Mouse (Mus musculus): ENCODE data around the gene Mical1. TPM values are rescaled to one million over a fixed set of nuclear protein-coding genes. Genes with fewer than 3 reads are reported as not detected.

The Mical1 gene
- polyA plus RNA-seq, 1 experiment from 2014 or later = 70.9 TPM

DNA sequence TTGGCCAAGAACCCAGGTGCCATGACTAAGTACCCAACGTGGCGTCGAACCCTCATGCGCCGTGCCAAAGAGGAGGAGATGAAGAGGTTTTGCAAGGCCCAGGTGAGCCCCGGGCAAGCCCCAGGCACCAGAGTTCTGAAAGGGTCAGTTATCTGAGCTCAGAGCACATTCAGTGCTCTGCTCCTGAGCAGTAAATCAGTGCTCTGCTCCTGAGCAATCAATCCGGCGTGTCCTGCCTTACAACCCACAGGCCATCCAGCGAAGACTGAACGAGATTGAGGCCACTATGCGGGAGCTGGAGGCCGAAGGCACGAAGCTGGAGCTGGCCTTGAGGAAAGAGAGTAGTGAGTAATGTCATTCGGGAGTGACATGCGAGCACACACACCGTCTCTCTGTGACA lies 9.7 kb downstream of the Mical1 start:
- Histone ChIP-seq H3K4me1 (replicated peaks; ENCODE audit: control insufficient read depth, insufficient read depth, low read length) (peaks cover 17% of the 10 kb centered on the region), H3K36me3 (ENCODE audit: control insufficient read depth, insufficient read depth, low read length) (peaks cover 33% of the 10 kb centered on the region), H3K4me3 (ENCODE audit: low read length) (no peak overlapping the region), H3K9ac (ENCODE audit: low read length) (no peak overlapping the region), H3K9me3 (ENCODE audit: control insufficient read depth, low read length) (no peaks in the 10 kb centered on the region), H3K27ac (ENCODE audit: low read length) (no peak overlapping the region), H3K4me2 (ENCODE audit: low read depth, low read length) (no peak overlapping the region), H3K27me3 (ENCODE audit: control insufficient read depth, insufficient read depth, low read depth, low read length) (no peaks in the 10 kb centered on the region)
- 91% methylated on average over 16 of the region's 16 CpGs for WGBS
- ATAC-seq (ENCODE audit: low read depth) = no peak

DNA sequence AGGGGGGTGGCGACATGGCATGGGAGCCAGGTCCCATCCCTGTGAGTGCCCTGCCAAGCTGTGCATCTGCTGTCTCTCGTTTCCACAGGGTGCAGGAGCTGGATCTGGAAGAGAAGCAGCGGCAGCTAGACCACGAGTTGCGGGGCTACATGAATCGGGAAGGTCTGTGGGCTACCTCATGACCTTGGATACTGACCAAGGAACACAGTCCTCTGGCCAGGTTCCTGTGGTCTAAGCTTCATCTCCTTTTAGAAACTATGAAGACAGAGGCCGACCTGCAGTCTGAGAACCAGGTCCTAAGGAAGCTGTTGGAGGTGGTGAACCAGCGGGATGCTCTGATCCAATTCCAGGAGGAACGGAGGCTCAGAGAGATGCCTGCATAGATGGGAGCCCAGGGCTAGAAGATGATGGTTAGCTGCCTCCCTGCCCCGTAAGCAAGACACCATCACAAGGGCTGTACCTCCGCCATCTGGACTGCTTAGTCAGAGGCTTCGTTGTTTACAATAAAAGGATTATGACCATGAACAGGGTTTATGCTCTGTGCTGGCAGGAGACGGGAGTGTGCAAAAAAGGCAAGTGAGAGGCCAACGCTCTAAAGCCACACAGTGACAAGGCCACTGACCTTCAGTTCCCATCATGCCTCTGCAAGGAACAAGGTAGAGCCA lies 10.5 kb downstream of the Mical1 start:
- H3K9me3 ChIP-seq (ENCODE audit: control insufficient read depth, low read length) = no peaks in the 10 kb centered on the region
- H3K4me3 ChIP-seq (ENCODE audit: low read length) = no peak overlapping the region
- no peaks in the 10 kb centered on the region for H3K27me3 ChIP-seq (ENCODE audit: control insufficient read depth, insufficient read depth, low read depth, low read length)
- no peak for ATAC-seq (ENCODE audit: low read depth)
- no peak overlapping the region for H3K27ac ChIP-seq (ENCODE audit: low read length)
- H3K36me3 ChIP-seq (ENCODE audit: control insufficient read depth, insufficient read depth, low read length) = peaks cover 33% of the 10 kb centered on the region
- no peak overlapping the region for H3K4me2 ChIP-seq (ENCODE audit: low read depth, low read length)
- H3K4me1 ChIP-seq (replicated peaks; ENCODE audit: control insufficient read depth, insufficient read depth, low read length) = peaks cover 17% of the 10 kb centered on the region
- H3K9ac ChIP-seq (ENCODE audit: low read length) = no peak overlapping the region
- 78% methylated on average over 14 of the region's 14 CpGs for WGBS

DNA sequence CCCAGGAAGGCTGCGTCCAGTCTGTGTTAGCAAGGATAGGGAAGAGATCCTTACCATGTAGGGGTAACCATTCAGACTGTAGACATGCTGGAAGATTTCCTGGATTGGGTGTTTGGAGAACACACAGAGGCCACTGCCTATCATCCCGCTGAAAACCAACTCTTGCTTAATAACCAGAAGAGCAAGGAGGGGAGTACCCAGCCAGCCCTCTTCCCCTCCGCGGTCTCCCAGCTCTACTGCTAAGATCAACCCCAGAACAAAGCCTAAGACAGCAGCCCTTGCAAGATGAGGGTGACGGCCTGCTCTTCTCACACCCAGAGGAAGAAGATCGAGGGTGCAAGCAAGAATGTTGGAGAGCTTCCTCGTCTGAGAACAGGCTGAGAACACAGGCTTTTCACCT lies 12.8 kb downstream of the Mical1 start:
- peak overlapping the region; percentile 100 for H3K4me2 ChIP-seq (ENCODE audit: low read depth, low read length)
- peak overlapping the region; percentile 82 for H3K9ac ChIP-seq (ENCODE audit: low read length)
- H3K4me1 ChIP-seq (replicated peaks; ENCODE audit: control insufficient read depth, insufficient read depth, low read length) = peaks cover 17% of the 10 kb centered on the region
- peak overlapping the region; percentile 88; the same call in 1 of the 2 replicates for H3K27ac ChIP-seq (ENCODE audit: low read length)
- H3K27me3 ChIP-seq (ENCODE audit: control insufficient read depth, insufficient read depth, low read depth, low read length) = no peaks in the 10 kb centered on the region
- H3K4me3 ChIP-seq (ENCODE audit: low read length) = peak overlapping the region; percentile 77
- peaks cover 25% of the 10 kb centered on the region for H3K36me3 ChIP-seq (ENCODE audit: control insufficient read depth, insufficient read depth, low read length)
- WGBS = 18% methylated on average over 7 of the region's 7 CpGs
- H3K9me3 ChIP-seq (ENCODE audit: control insufficient read depth, low read length) = no peaks in the 10 kb centered on the region
- no peak for ATAC-seq (ENCODE audit: low read depth)

DNA sequence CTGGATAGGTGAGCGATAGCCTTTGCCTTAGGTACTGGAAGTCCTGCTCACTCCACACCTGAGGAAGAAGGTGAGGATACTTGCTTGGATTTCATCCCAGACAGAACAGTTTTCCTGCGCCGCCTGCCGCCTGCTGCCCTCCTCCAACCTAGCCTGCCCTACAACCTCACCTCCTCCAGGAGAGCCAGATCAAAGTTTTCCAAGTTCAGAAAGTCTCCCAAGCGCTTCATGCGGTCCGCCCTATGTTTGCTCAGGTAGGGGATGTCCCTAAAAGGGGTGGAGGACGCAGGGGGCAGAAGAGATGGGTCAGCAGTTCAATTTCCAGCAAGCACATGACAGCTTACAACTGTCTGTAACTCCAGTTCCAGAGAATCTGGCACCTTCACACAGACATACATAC lies 13.2 kb downstream of the Mical1 start:
- Histone ChIP-seq H3K4me1 (replicated peaks; ENCODE audit: control insufficient read depth, insufficient read depth, low read length) (peaks cover 17% of the 10 kb centered on the region), H3K4me2 (ENCODE audit: low read depth, low read length) (peak overlapping the region; percentile 100), H3K27ac (ENCODE audit: low read length) (peak overlapping the region; percentile 88; the same call in 1 of the 2 replicates), H3K9me3 (ENCODE audit: control insufficient read depth, low read length) (no peaks in the 10 kb centered on the region), H3K9ac (ENCODE audit: low read length) (peak overlapping the region; percentile 82), H3K36me3 (ENCODE audit: control insufficient read depth, insufficient read depth, low read length) (peaks cover 25% of the 10 kb centered on the region), H3K27me3 (ENCODE audit: control insufficient read depth, insufficient read depth, low read depth, low read length) (no peaks in the 10 kb centered on the region), H3K4me3 (ENCODE audit: low read length) (peak overlapping the region; percentile 77)
- 0 out of 2 replicates have a peak, but pooled peaks have one; percentile 2 for ATAC-seq (ENCODE audit: low read depth)
- 18% methylated on average over 8 of the region's 8 CpGs for whole genome bisulfite sequencing

DNA sequence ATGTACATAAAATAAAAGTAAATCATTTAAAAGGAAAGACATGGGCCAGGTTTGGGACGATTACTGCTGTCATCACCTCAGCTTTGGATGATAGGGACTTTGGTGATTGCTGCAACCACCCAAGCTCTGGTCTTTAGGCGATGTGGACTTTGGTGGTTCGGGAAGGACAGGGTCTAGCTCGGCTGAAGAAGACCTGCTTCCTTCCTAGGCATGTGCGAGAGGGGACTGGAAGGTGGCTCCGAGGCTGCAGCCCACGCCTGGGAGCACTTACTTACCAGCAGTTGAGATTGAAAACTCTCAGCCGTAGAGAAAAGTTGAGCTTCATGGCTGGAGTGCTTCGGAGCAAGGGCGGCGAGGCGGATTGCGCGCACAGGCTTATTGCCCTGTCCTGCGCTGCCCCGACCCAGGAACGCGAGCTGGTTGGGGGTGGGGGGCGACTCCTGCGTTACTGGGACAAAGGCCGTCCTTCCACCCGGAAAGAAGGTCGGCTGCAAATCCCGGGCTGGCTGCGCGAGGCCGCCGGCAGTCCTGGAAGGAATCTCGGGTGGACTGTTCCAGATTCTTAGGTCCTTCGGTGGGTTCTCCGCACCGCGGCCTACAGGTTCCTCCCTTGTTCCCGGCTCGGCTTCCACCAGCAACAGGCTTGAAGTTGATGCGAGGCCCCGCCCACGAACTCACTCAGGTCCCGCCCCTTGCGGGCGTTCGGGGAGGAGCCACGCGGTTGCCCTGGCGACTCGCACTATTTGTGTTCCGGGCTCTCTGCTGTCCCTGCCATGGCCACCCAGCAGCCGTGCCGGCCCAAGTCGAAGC lies 13.8 kb downstream of the Mical1 start, which contains the start of the genes Smpd2 and Ppil6:
Gene Smpd2 (minus strand): TSS at position 662 of the 810 bp plus-strand sequence.
Gene Ppil6 (plus strand): TSS at position 732 of the 810 bp plus-strand sequence.
- H3K27ac ChIP-seq (ENCODE audit: low read length) = peak within 1 kb of the TSS; percentile 88
- H3K4me2 ChIP-seq (ENCODE audit: low read depth, low read length) = peak within 1 kb of the TSS; percentile 100
- peaks cover 17% of the 10 kb centered on the region for H3K4me1 ChIP-seq (replicated peaks; ENCODE audit: control insufficient read depth, insufficient read depth, low read length)
- ATAC-seq (ENCODE audit: low read depth) = peak; percentile 95
- no peaks in the 10 kb centered on the region for H3K9me3 ChIP-seq (ENCODE audit: control insufficient read depth, low read length)
- under 1% methylated on average over 50 of the region's 50 CpGs for WGBS
- H3K36me3 ChIP-seq (ENCODE audit: control insufficient read depth, insufficient read depth, low read length) = peaks cover 23% of the 10 kb centered on the region
- peak within 1 kb of the TSS; percentile 77 for H3K4me3 ChIP-seq (ENCODE audit: low read length)
- peak within 1 kb of the TSS; percentile 82 for H3K9ac ChIP-seq (ENCODE audit: low read length)
- H3K27me3 ChIP-seq (ENCODE audit: control insufficient read depth, insufficient read depth, low read depth, low read length) = no peaks in the 10 kb centered on the region

DNA sequence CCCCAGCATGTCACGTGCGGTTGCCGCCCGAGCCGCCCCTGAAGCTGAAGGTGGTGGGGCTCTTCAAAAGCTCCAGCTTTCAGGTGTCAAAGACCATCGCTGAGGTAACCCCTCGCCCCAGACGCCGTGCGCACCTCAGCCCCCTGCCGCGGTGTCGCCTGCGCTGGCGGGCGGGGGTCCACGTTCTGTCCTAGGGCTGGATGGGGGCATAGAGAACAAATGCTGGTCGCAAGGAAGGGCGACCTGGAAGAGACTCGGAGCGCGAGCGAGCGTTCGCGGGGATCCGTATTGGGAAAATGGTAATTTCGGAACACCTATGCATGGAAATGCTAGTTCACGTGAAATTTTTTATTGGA lies 14.4 kb downstream of the Mical1 start:
- Histone ChIP-seq H3K9me3 (ENCODE audit: control insufficient read depth, low read length) (no peaks in the 10 kb centered on the region), H3K27ac (ENCODE audit: low read length) (no peak overlapping the region), H3K36me3 (ENCODE audit: control insufficient read depth, insufficient read depth, low read length) (peaks cover 19% of the 10 kb centered on the region), H3K9ac (ENCODE audit: low read length) (peak overlapping the region; percentile 82), H3K4me3 (ENCODE audit: low read length) (peak overlapping the region; percentile 77), H3K4me1 (replicated peaks; ENCODE audit: control insufficient read depth, insufficient read depth, low read length) (peaks cover 17% of the 10 kb centered on the region), H3K27me3 (ENCODE audit: control insufficient read depth, insufficient read depth, low read depth, low read length) (no peaks in the 10 kb centered on the region), H3K4me2 (ENCODE audit: low read depth, low read length) (peak overlapping the region; percentile 100)
- under 1% methylated on average over 29 of the region's 29 CpGs for WGBS
- no peak; the same call in 1 of the 2 replicates for ATAC-seq (ENCODE audit: low read depth)

DNA sequence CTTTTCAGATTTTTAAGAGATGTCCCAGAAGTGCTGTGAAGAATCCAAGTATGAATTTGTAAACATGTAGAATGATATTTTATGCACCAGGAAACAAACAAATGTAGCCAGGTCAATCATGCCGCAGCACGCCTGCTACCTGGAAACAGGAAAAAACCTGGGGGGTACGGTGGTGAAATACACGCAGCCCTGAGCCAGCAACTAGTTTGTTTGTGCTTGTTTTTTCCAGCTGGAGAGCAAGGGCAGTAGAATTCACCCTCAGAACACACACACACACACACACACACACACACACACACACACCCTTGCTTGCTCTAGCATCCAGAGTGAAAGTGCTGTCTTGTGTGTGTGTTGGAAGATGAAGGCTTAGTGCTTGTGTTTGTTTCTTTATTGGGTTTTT lies 15.0 kb downstream of the Mical1 start:
- Histone ChIP-seq H3K9ac (ENCODE audit: low read length) (no peak overlapping the region), H3K27ac (ENCODE audit: low read length) (no peak overlapping the region), H3K4me3 (ENCODE audit: low read length) (no peak overlapping the region), H3K9me3 (ENCODE audit: control insufficient read depth, low read length) (no peaks in the 10 kb centered on the region), H3K4me1 (replicated peaks; ENCODE audit: control insufficient read depth, insufficient read depth, low read length) (peaks cover 17% of the 10 kb centered on the region), H3K4me2 (ENCODE audit: low read depth, low read length) (no peak overlapping the region), H3K36me3 (ENCODE audit: control insufficient read depth, insufficient read depth, low read length) (peaks cover 17% of the 10 kb centered on the region), H3K27me3 (ENCODE audit: control insufficient read depth, insufficient read depth, low read depth, low read length) (no peaks in the 10 kb centered on the region)
- ATAC-seq (ENCODE audit: low read depth) = no peak
- 24% methylated on average over 4 of the region's 4 CpGs for WGBS

DNA sequence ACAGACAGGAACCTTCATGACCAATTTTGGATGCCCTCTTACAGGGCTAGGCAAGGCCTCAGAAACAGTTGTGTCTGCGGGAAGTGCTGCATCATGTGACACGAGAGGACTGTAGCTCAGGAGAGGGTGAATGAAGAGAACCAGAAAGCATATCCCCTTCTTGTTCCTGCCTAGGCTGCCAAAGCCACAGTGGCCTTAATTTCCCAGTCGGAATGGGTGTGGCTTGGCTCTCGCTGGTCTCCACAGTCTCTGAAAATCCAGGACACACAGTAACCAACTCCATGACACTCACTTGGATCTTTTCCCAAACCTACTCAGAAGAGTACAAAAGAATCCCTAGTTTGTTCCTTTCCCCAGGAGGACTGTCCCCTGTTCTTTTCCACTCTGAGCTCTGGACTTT lies 24.8 kb downstream of the Mical1 start:
- Histone ChIP-seq H3K4me3 (ENCODE audit: low read length) (no peak overlapping the region), H3K4me2 (ENCODE audit: low read depth, low read length) (no peak overlapping the region), H3K36me3 (ENCODE audit: control insufficient read depth, insufficient read depth, low read length) (no peaks in the 10 kb centered on the region), H3K4me1 (replicated peaks; ENCODE audit: control insufficient read depth, insufficient read depth, low read length) (no peaks in the 10 kb centered on the region), H3K27ac (ENCODE audit: low read length) (no peak overlapping the region), H3K9ac (ENCODE audit: low read length) (no peak overlapping the region), H3K9me3 (ENCODE audit: control insufficient read depth, low read length) (no peaks in the 10 kb centered on the region), H3K27me3 (ENCODE audit: control insufficient read depth, insufficient read depth, low read depth, low read length) (no peaks in the 10 kb centered on the region)
- WGBS = 50% methylated on average over 4 of the region's 4 CpGs
- no peak for ATAC-seq (ENCODE audit: low read depth)

DNA sequence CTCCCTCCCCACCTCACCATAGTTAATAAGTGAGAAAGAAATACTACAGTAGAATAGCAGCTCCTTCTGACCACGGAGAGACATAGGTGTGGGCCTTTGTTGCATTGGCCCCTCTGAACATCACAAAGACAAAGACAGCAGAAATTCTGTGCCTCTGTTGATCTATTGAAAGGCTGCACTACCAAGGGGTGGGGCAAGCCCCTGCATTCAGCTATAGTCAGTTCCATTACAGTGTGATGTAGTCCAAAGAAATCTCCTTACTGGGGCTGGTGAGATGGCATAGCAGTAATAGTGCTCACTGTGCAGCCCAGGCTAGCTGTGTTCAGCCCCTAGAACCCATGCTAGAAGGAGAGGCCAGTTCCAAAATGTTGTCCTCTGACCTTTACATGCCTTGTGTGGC lies 28.9 kb downstream of the Mical1 start:
- ATAC-seq (ENCODE audit: low read depth) = no peak
- Histone ChIP-seq H3K9ac (ENCODE audit: low read length) (no peak overlapping the region), H3K4me2 (ENCODE audit: low read depth, low read length) (no peak overlapping the region), H3K4me3 (ENCODE audit: low read length) (no peak overlapping the region), H3K4me1 (replicated peaks; ENCODE audit: control insufficient read depth, insufficient read depth, low read length) (no peaks in the 10 kb centered on the region), H3K36me3 (ENCODE audit: control insufficient read depth, insufficient read depth, low read length) (no peaks in the 10 kb centered on the region), H3K27me3 (ENCODE audit: control insufficient read depth, insufficient read depth, low read depth, low read length) (no peaks in the 10 kb centered on the region), H3K27ac (ENCODE audit: low read length) (no peak overlapping the region), H3K9me3 (ENCODE audit: control insufficient read depth, low read length) (no peaks in the 10 kb centered on the region)
- 71% methylated on average over 1 of the region's 1 CpGs for WGBS

Measured in lung, embryonic 16.5 days (tissue).